Mouse (Mus musculus): ENCODE results near the gene Aldob. TPM values are rescaled to one million over a fixed set of nuclear protein-coding genes. Genes with fewer than 3 reads are reported as not detected.

Aldob gene
- 0.45 and 0.74 TPM in 2 replicates for polyA plus RNA-seq (2012; rRNA removed)

GRCm38 (mm10) chr4:49549383-49549782 lies at the start of gene Aldob:
Gene Aldob (minus strand): TSS chr4:49549546.

GRCm38 (mm10) chr4:49597183-49598100 lies 48.1 kb upstream of the Aldob start, which contains the start of gene Tmem246:
Gene Tmem246 (minus strand): TSS chr4:49597876.

GRCm38 (mm10) chr4:49520572-49521340 lies 28.6 kb downstream of the Aldob start, which contains the start of the genes Mrpl50 and Zfp189:
Gene Mrpl50 (minus strand): TSS chr4:49521093.
Gene Zfp189 (plus strand): TSS chr4:49521176.

GRCm38 (mm10) chr4:49506386-49506785 lies 43.0 kb downstream of the Aldob start, which contains the start of gene Baat:
Gene Baat (minus strand): TSS chr4:49506557.

Other genes starting within 250 kb of the Aldob start
- gene Acnat2, start 141.4 kb downstream of the Aldob start, polyA plus RNA-seq (2012; rRNA removed): not detected in 2 replicates
- gene Acnat1, start 75.6 kb downstream of the Aldob start, polyA plus RNA-seq (2012; rRNA removed): 0.04 and 0.10 TPM in 2 replicates
- 0.12 and 0.21 TPM in 2 replicates for gene Baat, start 43.0 kb downstream of the Aldob start, polyA plus RNA-seq (2012; rRNA removed)
- 36.9 and 37.6 TPM in 2 replicates for gene Mrpl50, start 28.5 kb downstream of the Aldob start, polyA plus RNA-seq (2012; rRNA removed)
- gene Zfp189, start 28.4 kb downstream of the Aldob start, polyA plus RNA-seq (2012; rRNA removed): 7.7 and 7.8 TPM in 2 replicates
- 36.2 and 42.2 TPM in 2 replicates for gene Tmem246, start 48.3 kb upstream of the Aldob start, polyA plus RNA-seq (2012; rRNA removed)
- gene Rnf20, start 82.5 kb upstream of the Aldob start, polyA plus RNA-seq (2012; rRNA removed): 62.9 and 64.8 TPM in 2 replicates
- 0.16 and 0.24 TPM in 2 replicates for gene Ppp3r2, start 132.5 kb upstream of the Aldob start, polyA plus RNA-seq (2012; rRNA removed)